In the genomic region with DNA sequence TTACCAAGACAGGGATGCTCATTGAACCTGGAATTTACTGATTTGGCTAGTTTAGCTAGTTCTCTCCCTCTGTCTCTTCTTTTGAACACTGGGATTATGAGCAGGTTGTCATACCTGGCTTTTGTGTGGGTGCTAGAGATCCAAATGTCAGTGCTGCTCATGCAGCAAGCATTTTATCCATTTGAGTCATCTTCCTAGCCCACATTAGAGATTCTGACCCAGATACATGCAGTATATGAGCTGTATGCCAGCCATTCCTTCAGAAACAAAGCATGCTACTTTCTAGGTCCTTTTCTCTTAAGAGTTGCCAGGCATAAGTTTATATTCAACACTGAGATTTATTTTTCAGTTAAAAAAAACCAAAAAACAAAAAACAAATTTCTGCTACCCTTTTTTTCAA, we compare ENCODE assay signal across 20 mouse cellular contexts.
DNase-seq lines count a peak whose midpoint lies in the region; ATAC-seq and TF ChIP-seq lines count a peak whose summit lies in the region.
"Had no signal": no experiment of that assay in that cellular context is flagged by ENCODE, and none has a peak within 500 bp of the region (broad histone marks: within the 10 kb centered on the region; RNA-seq: fewer than 3 reads in every experiment).

No protein-coding gene starts in this region.

- ATAC-seq in midbrain, embryonic 11.5 days (ENCODE audit: low FRiP score), result no peak
- no peak for ATAC-seq in midbrain, postnatal 0 days (ENCODE audit: low FRiP score)
- ATAC-seq: activated CD4-positive, CD25-positive, alpha-beta regulatory T cell, adult 4 months; forebrain, embryonic 14.5 days; forebrain, embryonic 16.5 days; Patski had no signal

- peaks cover 62% of the 10 kb centered on the region for H3K36me3 ChIP-seq in midbrain, embryonic 11.5 days (ENCODE audit: control insufficient read depth, insufficient read depth, low read length)
- H3K36me3 ChIP-seq in midbrain, postnatal 0 days (ENCODE audit: insufficient read depth, low read length), result peaks cover 71% of the 10 kb centered on the region

- no peak overlapping the region for H3K9ac ChIP-seq in midbrain, embryonic 11.5 days (ENCODE audit: low read length)
- H3K9ac ChIP-seq in midbrain, postnatal 0 days (replicated peaks; ENCODE audit: low read length, poor library complexity, severe bottlenecking), result no peak overlapping the region
- H3K9ac ChIP-seq: embryonic facial prominence, embryonic 12.5 days; forebrain, embryonic 12.5 days had no signal

- DNase-seq in midbrain, embryonic 11.5 days (ENCODE audit: low spot score, missing footprints), result peak; percentile 19
- DNase-seq in midbrain, postnatal 0 days (ENCODE audit: low spot score), result no peak
- peak; percentile 64 for DNase-seq in brain, adult 2 months (ENCODE audit: low read depth, low spot score)
- no peak for DNase-seq in left cerebral cortex, adult 18-20 months (ENCODE audit: low spot score in 2 of 2)
- no peak for DNase-seq in cerebellum, adult 8-10 months
- DNase-seq: adrenal gland, adult 8-10 months; adrenal gland, postnatal 14 days; adrenal gland, postnatal 36 days; cerebellum, adult 11 months; cerebellum, adult 18-20 months; cerebellum, adult 9-10 months; cerebellum, postnatal 10 days; cerebellum, postnatal 25 days had no signal

- H3K27me3 ChIP-seq in midbrain, embryonic 11.5 days (ENCODE audit: control insufficient read depth, insufficient read depth, low read length), result no peaks in the 10 kb centered on the region
- no peaks in the 10 kb centered on the region for H3K27me3 ChIP-seq in midbrain, postnatal 0 days (ENCODE audit: insufficient read depth, low read length)
- H3K27me3 ChIP-seq: embryonic facial prominence, embryonic 12.5 days; forebrain, embryonic 12.5 days; Patski had no signal

- no peak overlapping the region for H3K4me3 ChIP-seq in midbrain, embryonic 11.5 days (ENCODE audit: low read depth, low read length)
- H3K4me3 ChIP-seq in midbrain, postnatal 0 days (ENCODE audit: low read depth, low read length), result no peak overlapping the region
- H3K4me3 ChIP-seq: embryonic facial prominence, embryonic 10.5 days; embryonic facial prominence, embryonic 12.5 days; forebrain, embryonic 12.5 days had no signal

- H3K4me2 ChIP-seq in midbrain, embryonic 11.5 days, result no peak overlapping the region
- no peak overlapping the region for H3K4me2 ChIP-seq in midbrain, postnatal 0 days (ENCODE audit: low read depth, low read length, poor library complexity, severe bottlenecking)
- H3K4me2 ChIP-seq: embryonic facial prominence, embryonic 12.5 days; forebrain, embryonic 12.5 days had no signal

- H3K27ac ChIP-seq in midbrain, embryonic 11.5 days (ENCODE audit: low read depth, low read length), result no peak overlapping the region
- no peak overlapping the region for H3K27ac ChIP-seq in midbrain, postnatal 0 days (ENCODE audit: low read depth, low read length)
- H3K27ac ChIP-seq: embryonic facial prominence, embryonic 10.5 days; embryonic facial prominence, embryonic 12.5 days; forebrain, embryonic 12.5 days had no signal

- H3K4me1 ChIP-seq in midbrain, embryonic 11.5 days (ENCODE audit: control insufficient read depth, insufficient read depth, low read length), result no peaks in the 10 kb centered on the region
- H3K4me1 ChIP-seq in midbrain, postnatal 0 days (ENCODE audit: insufficient read depth, low read length), result no peaks in the 10 kb centered on the region
- H3K4me1 ChIP-seq: embryonic facial prominence, embryonic 10.5 days; embryonic facial prominence, embryonic 12.5 days; forebrain, embryonic 12.5 days had no signal

- no peak for TF ChIP-seq CTCF in midbrain, postnatal 0 days (IDR thresholded peaks at IDR 0.05)

- no peaks in the 10 kb centered on the region for H3K9me3 ChIP-seq in midbrain, embryonic 11.5 days (ENCODE audit: control insufficient read depth, low read length)
- no peaks in the 10 kb centered on the region for H3K9me3 ChIP-seq in midbrain, postnatal 0 days (ENCODE audit: low read length)
- H3K9me3 ChIP-seq: embryonic facial prominence, embryonic 10.5 days; embryonic facial prominence, embryonic 12.5 days; forebrain, embryonic 12.5 days had no signal

Comparison
In these comparisons a context has a peak if more than half of its experiments do, and no peak if none do; other contexts are left out.
1. DNase-seq: peak in midbrain, embryonic 11.5 days (single experiment) and brain, adult 2 months (single experiment); none in midbrain, postnatal 0 days (single experiment), left cerebral cortex, adult 18-20 months (0 of 2) and cerebellum, adult 8-10 months (single experiment).